Mouse (Mus musculus): ENCODE measurements around the gene Igfbp2. TPM values are rescaled to one million over a fixed set of nuclear protein-coding genes. Genes with fewer than 3 reads are reported as not detected.

The Igfbp2 gene
- polyA plus RNA-seq, 1 experiment from 2014 or later: 8.7 TPM

- no peaks in the 10 kb centered on the region for H3K27me3 ChIP-seq
- H3K9me3 ChIP-seq (replicated peaks): no peaks in the 10 kb centered on the region
- WGBS (ENCODE audit: insufficient replicate concordance): 31% methylated on average over 2 of the region's 2 CpGs
- H3K36me3 ChIP-seq (replicated peaks): no peaks in the 10 kb centered on the region
- H3K9ac ChIP-seq: no peak overlapping the region
- H3K27ac ChIP-seq (replicated peaks): no peak overlapping the region
- no peaks in the 10 kb centered on the region for H3K4me1 ChIP-seq (replicated peaks)
- no peak for ATAC-seq (ENCODE audit: insufficient read depth)
- no peak overlapping the region for H3K4me2 ChIP-seq
- no peak overlapping the region for H3K4me3 ChIP-seq (replicated peaks)
These were observed 71.5 kb downstream of the Igfbp2 start for GRCm38 (mm10) chr1:72895821-72896220.

Other genes starting within 250 kb of the Igfbp2 start
- 7.3 and 8.8 TPM in 2 replicates for gene Smarcal1, start 241.3 kb upstream of the Igfbp2 start, polyA plus RNA-seq (2015; fragmentation: Nextera tagmentation; extraction: Ambion mirVana)
- gene Ankar, start 123.9 kb upstream of the Igfbp2 start, polyA plus RNA-seq (2015; fragmentation: Nextera tagmentation; extraction: Ambion mirVana): not detected in 2 replicates
- gene Rpl37a, start 113.2 kb upstream of the Igfbp2 start, polyA plus RNA-seq (2015; fragmentation: Nextera tagmentation; extraction: Ambion mirVana): 659 and 813 TPM in 2 replicates
- 2.0 and 2.2 TPM in 2 replicates for gene Igfbp5, start 50.4 kb downstream of the Igfbp2 start, polyA plus RNA-seq (2015; fragmentation: Nextera tagmentation; extraction: Ambion mirVana)
- not detected in 2 replicates for gene Tnp1, start 191.4 kb downstream of the Igfbp2 start, polyA plus RNA-seq (2015; fragmentation: Nextera tagmentation; extraction: Ambion mirVana)